Comparison of ENCODE assay signal across 31 mouse cellular contexts in genomic region chr2:154526531-154526930, GRCm38 (mm10). TPM values are rescaled to one million over a fixed set of nuclear protein-coding genes. Genes with fewer than 3 reads are reported as not detected.
DNase-seq lines count a peak whose midpoint lies in the region; ATAC-seq and TF ChIP-seq lines count a peak whose summit lies in the region.
"Had no signal": no experiment of that assay in that cellular context is flagged by ENCODE, and none has a peak within 500 bp of the region (broad histone marks: within the 10 kb centered on the region; RNA-seq: fewer than 3 reads in every experiment).

No protein-coding gene starts in this region.

- no peaks in the 10 kb centered on the region for H3K27me3 ChIP-seq in embryonic facial prominence, embryonic 14.5 days (replicated peaks; ENCODE audit: control insufficient read depth, insufficient read depth, low read length)
- H3K27me3 ChIP-seq in embryonic facial prominence, embryonic 10.5 days (replicated peaks; ENCODE audit: low read depth, poor library complexity, severe bottlenecking) = no peaks in the 10 kb centered on the region
- H3K27me3 ChIP-seq in midbrain, embryonic 14.5 days (ENCODE audit: control insufficient read depth, insufficient read depth, low read length) = no peaks in the 10 kb centered on the region
- H3K27me3 ChIP-seq in midbrain, embryonic 16.5 days (ENCODE audit: control insufficient read depth, insufficient read depth, low read depth, low read length) = no peaks in the 10 kb centered on the region
- H3K27me3 ChIP-seq: embryonic facial prominence, embryonic 15.5 days; heart, embryonic 12.5 days; liver, embryonic 15.5 days; midbrain, embryonic 15.5 days; neural tube, embryonic 13.5 days had no signal

- intact Hi-C loops in left cerebral cortex, adult 2 months (cut with DNase I) = no loop called here
- intact Hi-C loops in left cerebral cortex, postnatal 10 days (cut with DNase I) = no loop called here

- H3K27ac ChIP-seq in embryonic facial prominence, embryonic 14.5 days (replicated peaks; ENCODE audit: low read depth, low read length) = no peak overlapping the region
- no peak overlapping the region for H3K27ac ChIP-seq in embryonic facial prominence, embryonic 10.5 days (replicated peaks)
- 0 out of 2 replicates have a peak overlapping the region, but pooled peaks have one; percentile 0 for H3K27ac ChIP-seq in left cerebral cortex, adult 2 months
- no peak overlapping the region for H3K27ac ChIP-seq in midbrain, embryonic 14.5 days (replicated peaks; ENCODE audit: low read depth, low read length)
- H3K27ac ChIP-seq in midbrain, embryonic 16.5 days (ENCODE audit: low read length) = no peak overlapping the region
- H3K27ac ChIP-seq: embryonic facial prominence, embryonic 15.5 days; hindbrain, embryonic 10.5 days; limb, embryonic 10.5 days; liver, embryonic 15.5 days; macrophage; midbrain, embryonic 15.5 days; neural tube, embryonic 13.5 days had no signal

- no peaks in the 10 kb centered on the region for H3K9me3 ChIP-seq in embryonic facial prominence, embryonic 14.5 days (ENCODE audit: control insufficient read depth, low read length)
- H3K9me3 ChIP-seq in embryonic facial prominence, embryonic 10.5 days = no peaks in the 10 kb centered on the region
- H3K9me3 ChIP-seq in midbrain, embryonic 14.5 days (ENCODE audit: control insufficient read depth, low read length) = no peaks in the 10 kb centered on the region
- no peaks in the 10 kb centered on the region for H3K9me3 ChIP-seq in midbrain, embryonic 16.5 days (replicated peaks; ENCODE audit: control insufficient read depth, low read length, poor library complexity, severe bottlenecking)
- H3K9me3 ChIP-seq: embryonic facial prominence, embryonic 15.5 days; heart, embryonic 12.5 days; hindbrain, embryonic 10.5 days; limb, embryonic 10.5 days; liver, embryonic 15.5 days; midbrain, embryonic 15.5 days; neural tube, embryonic 13.5 days had no signal

- TF ChIP-seq CTCF in left cerebral cortex, adult 2 months (IDR thresholded peaks at IDR 0.05) = no peak

- no peak overlapping the region for H3K4me2 ChIP-seq in embryonic facial prominence, embryonic 14.5 days (ENCODE audit: low read depth, low read length)
- H3K4me2 ChIP-seq in midbrain, embryonic 14.5 days (ENCODE audit: low read length) = no peak overlapping the region
- H3K4me2 ChIP-seq in midbrain, embryonic 16.5 days (ENCODE audit: low read length) = no peak overlapping the region
- H3K4me2 ChIP-seq: embryonic facial prominence, embryonic 15.5 days; heart, embryonic 12.5 days; liver, embryonic 15.5 days; midbrain, embryonic 15.5 days; neural tube, embryonic 13.5 days had no signal

- DNase-seq in embryonic facial prominence, embryonic 14.5 days (ENCODE audit: low spot score) = no peak
- DNase-seq in embryonic facial prominence, embryonic 10.5 days (ENCODE audit: low spot score) = no peak
- no peak for DNase-seq in left cerebral cortex, adult 2 months (ENCODE audit: extremely low spot score in 1 of 2, low spot score in 2 of 2)
- no peak for DNase-seq in left cerebral cortex, postnatal 10 days (ENCODE audit: extremely low spot score in 1 of 2, low spot score in 2 of 2)
- peak; percentile 25 for DNase-seq in midbrain, embryonic 14.5 days
- DNase-seq in embryo, embryonic 10 days (ENCODE audit: low spot score) = no peak
- DNase-seq: adrenal gland, adult 8-10 months; cerebellum, adult 18-20 months; cerebellum, postnatal 25 days; embryo, embryonic 11 days; gastrocnemius, postnatal 25 days; heart, adult 18-20 months; heart, postnatal 10 days; kidney, postnatal 4 days; liver; thymus, adult 18-20 months; thymus, postnatal 36 days had no signal

- no peak overlapping the region for H3K4me3 ChIP-seq in embryonic facial prominence, embryonic 14.5 days (ENCODE audit: low read depth, low read length)
- no peak overlapping the region for H3K4me3 ChIP-seq in embryonic facial prominence, embryonic 10.5 days
- H3K4me3 ChIP-seq in left cerebral cortex, adult 2 months = no peak overlapping the region
- H3K4me3 ChIP-seq in midbrain, embryonic 14.5 days (replicated peaks; ENCODE audit: low read depth, low read length) = no peak overlapping the region
- H3K4me3 ChIP-seq in midbrain, embryonic 16.5 days (ENCODE audit: low read depth, low read length) = no peak overlapping the region
- H3K4me3 ChIP-seq: embryonic facial prominence, embryonic 15.5 days; heart, embryonic 12.5 days; hindbrain, embryonic 10.5 days; limb, embryonic 10.5 days; liver, embryonic 15.5 days; midbrain, embryonic 15.5 days; myocyte; neural tube, embryonic 13.5 days had no signal

- ATAC-seq in embryonic facial prominence, embryonic 14.5 days (ENCODE audit: low read depth) = peak; percentile 41
- no peak for ATAC-seq in midbrain, embryonic 14.5 days (ENCODE audit: low FRiP score, low TSS enrichment)
- ATAC-seq in midbrain, embryonic 16.5 days = no peak
- ATAC-seq: activated CD4-positive, CD25-positive, alpha-beta regulatory T cell, adult 4 months; intestine, postnatal 0 days; midbrain, embryonic 15.5 days had no signal

- WGBS in embryonic facial prominence, embryonic 14.5 days = 67% methylated on average over 3 of the region's 3 CpGs
- WGBS in embryonic facial prominence, embryonic 10.5 days = 91% methylated on average over 3 of the region's 3 CpGs
- WGBS in midbrain, embryonic 14.5 days = 89% methylated on average over 3 of the region's 3 CpGs
- 74% methylated on average over 3 of the region's 3 CpGs for WGBS in midbrain, embryonic 16.5 days

- no peaks in the 10 kb centered on the region for H3K4me1 ChIP-seq in embryonic facial prominence, embryonic 14.5 days (ENCODE audit: control insufficient read depth, insufficient read depth, low read length)
- no peaks in the 10 kb centered on the region for H3K4me1 ChIP-seq in embryonic facial prominence, embryonic 10.5 days
- H3K4me1 ChIP-seq in midbrain, embryonic 14.5 days (ENCODE audit: control insufficient read depth, insufficient read depth, low read length) = no peaks in the 10 kb centered on the region
- H3K4me1 ChIP-seq in midbrain, embryonic 16.5 days (ENCODE audit: control insufficient read depth, insufficient read depth, low read length) = no peaks in the 10 kb centered on the region
- H3K4me1 ChIP-seq: embryonic facial prominence, embryonic 15.5 days; hindbrain, embryonic 10.5 days; limb, embryonic 10.5 days; liver, embryonic 15.5 days; midbrain, embryonic 15.5 days; neural tube, embryonic 13.5 days had no signal

- H3K36me3 ChIP-seq in embryonic facial prominence, embryonic 14.5 days (ENCODE audit: control insufficient read depth, insufficient read depth, low read length) = peaks cover 81% of the 10 kb centered on the region
- H3K36me3 ChIP-seq in embryonic facial prominence, embryonic 10.5 days (replicated peaks) = peaks cover 94% of the 10 kb centered on the region
- H3K36me3 ChIP-seq in midbrain, embryonic 14.5 days (ENCODE audit: control insufficient read depth, insufficient read depth, low read length) = peaks cover 72% of the 10 kb centered on the region
- peaks cover 17% of the 10 kb centered on the region; the same call in 1 of the 2 replicates for H3K36me3 ChIP-seq in midbrain, embryonic 16.5 days (ENCODE audit: control insufficient read depth, insufficient read depth, low read length)

- H3K9ac ChIP-seq in embryonic facial prominence, embryonic 14.5 days (ENCODE audit: low read depth, low read length) = no peak overlapping the region
- no peak overlapping the region for H3K9ac ChIP-seq in midbrain, embryonic 14.5 days (replicated peaks; ENCODE audit: low read length)
- no peak overlapping the region for H3K9ac ChIP-seq in midbrain, embryonic 16.5 days (ENCODE audit: low read depth, low read length)
- H3K9ac ChIP-seq: embryonic facial prominence, embryonic 15.5 days; heart, embryonic 12.5 days; liver, embryonic 15.5 days; midbrain, embryonic 15.5 days; neural tube, embryonic 13.5 days had no signal

RNA-seq across cellular contexts. Expression of gene 1700003F12Rik, which starts 20.4 kb away (rescaled TPM):
- polyA plus RNA-seq in embryonic facial prominence, embryonic 14.5 days (2014; fragmentation: Nextera tagmentation; extraction: Ambion mirVana) = 0.63 and 0.78 TPM in 2 replicates
- polyA plus RNA-seq in embryonic facial prominence, embryonic 10.5 days (2016; fragmentation: Nextera tagmentation; extraction: Ambion mirVana) = 1.3 and 2.9 TPM in 2 replicates
- total RNA-seq in left cerebral cortex, adult 2 months (2021) = under 1 TPM in 1 of 2 experiments, not detected in 1; 0.70 TPM
- under 1 TPM in 1 of 2 experiments, not detected in 1; 0.71 TPM for total RNA-seq in left cerebral cortex, postnatal 10 days (2021)
- polyA plus RNA-seq in midbrain, embryonic 14.5 days (2014; fragmentation: Nextera tagmentation; extraction: Ambion mirVana) = 1.1 and 2.1 TPM in 2 replicates
- 1.9 and 2.3 TPM in 2 replicates for polyA plus RNA-seq in midbrain, embryonic 16.5 days (2015; fragmentation: Nextera tagmentation; extraction: Ambion mirVana)
- total RNA-seq: gastrocnemius, postnatal 25 days; heart, adult 18-20 months had no signal
- polyA plus RNA-seq: activated CD4-positive, CD25-positive, alpha-beta regulatory T cell, adult 4 months had no signal

RNA-seq across cellular contexts. Expression of gene Actl10, which starts 25.0 kb away (rescaled TPM):
- not detected in 2 replicates for polyA plus RNA-seq in embryonic facial prominence, embryonic 14.5 days (2014; fragmentation: Nextera tagmentation; extraction: Ambion mirVana)
- polyA plus RNA-seq in embryonic facial prominence, embryonic 10.5 days (2016; fragmentation: Nextera tagmentation; extraction: Ambion mirVana) = 0.19 and 0.33 TPM in 2 replicates
- total RNA-seq in left cerebral cortex, adult 2 months (2021) = not detected
- not detected for total RNA-seq in left cerebral cortex, postnatal 10 days (2021)
- 0.19 and 0.28 TPM in 2 replicates for polyA plus RNA-seq in midbrain, embryonic 14.5 days (2014; fragmentation: Nextera tagmentation; extraction: Ambion mirVana)
- 0.19 and 0.44 TPM in 2 replicates for polyA plus RNA-seq in midbrain, embryonic 16.5 days (2015; fragmentation: Nextera tagmentation; extraction: Ambion mirVana)
- total RNA-seq: gastrocnemius, postnatal 25 days; heart, adult 18-20 months; layer of hippocampus, postnatal 10 days; left cerebral cortex, adult 8-10 months had no signal
- polyA plus RNA-seq: activated CD4-positive, CD25-positive, alpha-beta regulatory T cell, adult 4 months; intestine, postnatal 0 days; macrophage had no signal

RNA-seq across cellular contexts. Expression of gene Necab3, which starts 32.2 kb away (rescaled TPM):
- polyA plus RNA-seq in embryonic facial prominence, embryonic 14.5 days (2014; fragmentation: Nextera tagmentation; extraction: Ambion mirVana) = 2.4 and 3.9 TPM in 2 replicates
- polyA plus RNA-seq in embryonic facial prominence, embryonic 10.5 days (2016; fragmentation: Nextera tagmentation; extraction: Ambion mirVana) = 3.2 and 3.6 TPM in 2 replicates
- 10 to 100 TPM; 79.3 to 82.7 TPM for total RNA-seq in left cerebral cortex, adult 2 months (2021)
- total RNA-seq in left cerebral cortex, postnatal 10 days (2021) = 10 to 100 TPM; 59.5 to 63.2 TPM
- polyA plus RNA-seq in midbrain, embryonic 14.5 days (2014; fragmentation: Nextera tagmentation; extraction: Ambion mirVana) = 15.1 and 16.0 TPM in 2 replicates
- 18.5 and 19.9 TPM in 2 replicates for polyA plus RNA-seq in midbrain, embryonic 16.5 days (2015; fragmentation: Nextera tagmentation; extraction: Ambion mirVana)

RNA-seq across cellular contexts. Expression of gene E2f1, which starts 43.2 kb away (rescaled TPM):
- polyA plus RNA-seq in embryonic facial prominence, embryonic 14.5 days (2014; fragmentation: Nextera tagmentation; extraction: Ambion mirVana) = 8.8 and 10.5 TPM in 2 replicates
- 25.2 and 26.0 TPM in 2 replicates for polyA plus RNA-seq in embryonic facial prominence, embryonic 10.5 days (2016; fragmentation: Nextera tagmentation; extraction: Ambion mirVana)
- 10 to 100 TPM in 1 of 2 experiments, 1 to 10 TPM in 1; 10.0 to 11.5 TPM for total RNA-seq in left cerebral cortex, adult 2 months (2021)
- 10 to 100 TPM; 12.2 to 12.6 TPM for total RNA-seq in left cerebral cortex, postnatal 10 days (2021)
- polyA plus RNA-seq in midbrain, embryonic 14.5 days (2014; fragmentation: Nextera tagmentation; extraction: Ambion mirVana) = 3.1 and 3.2 TPM in 2 replicates
- 3.2 and 4.2 TPM in 2 replicates for polyA plus RNA-seq in midbrain, embryonic 16.5 days (2015; fragmentation: Nextera tagmentation; extraction: Ambion mirVana)
